Mouse (Mus musculus): ENCODE data around the gene Prss50.

DNA sequence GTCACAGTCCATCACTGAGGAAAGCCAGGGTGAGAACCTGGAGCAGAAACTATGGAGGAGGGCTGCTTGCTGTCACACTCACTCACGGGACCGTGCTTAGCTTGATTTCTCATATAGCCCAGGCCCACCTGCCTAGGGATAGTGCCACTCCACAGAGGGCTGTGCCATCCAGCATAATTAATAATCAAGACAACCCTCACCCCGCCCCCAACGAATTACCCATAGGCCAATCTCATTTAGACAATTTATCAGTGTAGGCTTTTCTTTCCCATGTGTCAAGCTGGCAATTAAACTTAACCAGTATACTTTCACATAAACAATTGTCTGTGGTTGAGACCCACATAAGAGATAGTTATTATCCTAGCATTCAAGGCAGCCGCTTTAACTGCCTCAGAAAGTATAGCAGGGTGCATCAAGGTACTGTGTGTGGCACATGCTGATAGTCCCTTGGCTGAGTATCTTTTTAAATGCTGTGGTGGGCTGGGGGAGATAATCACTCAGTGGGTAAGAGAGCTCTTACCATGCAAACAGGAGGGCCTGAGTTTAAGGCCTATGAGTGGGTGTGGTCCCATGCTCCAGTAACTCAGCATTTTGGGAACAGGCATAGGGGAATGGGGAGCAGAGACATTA, 1.3 kb downstream of the Prss50 start:
- TF ChIP-seq FLI1 (IDR thresholded peaks at IDR 0.05; ENCODE audit: low read length) (no peak), GATA1 (IDR thresholded peaks at IDR 0.05; ENCODE audit: borderline replicate concordance, low read length) (no peak)
